Mouse (Mus musculus) bone marrow, adult 2 months (tissue): ENCODE data around the gene Ing1. TPM values are rescaled to one million over a fixed set of nuclear protein-coding genes. Genes with fewer than 3 reads are reported as not detected.

Experiments
- H3K27ac ChIP-seq: fragments of 200-500 bp; 2 replicates; pipeline ENCODE4 v1.5.1; 2012; ENCODE audit warnings: low read depth, mild to moderate bottlenecking, control low read depth, inconsistent platforms, low read length; ENCODE audit not compliant: control insufficient read depth, poor library complexity, insufficient read depth
- H3K4me1 ChIP-seq: fragments of 200-500 bp; 2 replicates; pipeline ENCODE4 v1.6.1; 2011; ENCODE audit warnings: low read length; ENCODE audit not compliant: control insufficient read depth, insufficient read depth
- H3K4me3 ChIP-seq: fragments of 200-500 bp; replicated peaks from 2 replicates; pipeline ENCODE3; 2011; ENCODE audit warnings: mild to moderate bottlenecking, low read depth, low read length, control low read depth; ENCODE audit not compliant: control insufficient read depth
- CTCF ChIP-seq: fragments of 200-500 bp; IDR thresholded peaks from 2 replicates; pipeline ENCODE4 v1.5.1; 2011; ENCODE audit warnings: low read length, control low read depth; ENCODE audit not compliant: control insufficient read depth, insufficient read depth
- POLR2A ChIP-seq: fragments of 200-500 bp; IDR thresholded peaks from 2 replicates; pipeline ENCODE4 v1.6.1; 2011; ENCODE audit warnings: low read depth, mild to moderate bottlenecking, control low read depth, low read length, borderline replicate concordance; ENCODE audit not compliant: control insufficient read depth
- WGBS: fragments of 180-500 bp; shearing (Covaris S2); methylation state at CpG from one replicate; pipeline ENCODE4 v1.1.7; 2018; 5-methylcytosine and 5-hydroxymethylcytosine counted together
- polyA plus RNA-seq: library from polyadenylated mRNA; stranded (reverse); fragments of >200 nt; gene quantifications from 2 replicates; pipeline ENCODE4 v1.2.4, GENCODE M21; 2011; ENCODE audit warnings: low replicate concordance; ENCODE audit not compliant: missing spikeins, insufficient read depth, insufficient read length

Ing1 gene
- polyA plus RNA-seq, 1 experiment: 44.7 TPM

GRCm38 (mm10) chr8:11569260-11570097, 14.1 kb downstream of the Ing1 start:
- Histone ChIP-seq H3K27ac (no peak overlapping the region), H3K4me1 (no peaks in the 10 kb centered on the region), H3K4me3 (no peak overlapping the region)
- TF ChIP-seq POLR2A (no peak), CTCF (no peak)
- WGBS: 74% methylated on average over 22 of the region's 22 CpGs

- peaks cover 5% of the 10 kb centered on the region for H3K4me1 ChIP-seq
- 88% methylated on average over 4 of the region's 4 CpGs for WGBS
- no peak overlapping the region for H3K27ac ChIP-seq
- TF ChIP-seq POLR2A: no peak
- H3K4me3 ChIP-seq: no peak overlapping the region
Observed at GRCm38 (mm10) chr8:11570742-11571141, 15.4 kb downstream of the Ing1 start.

GRCm38 (mm10) chr8:11571950-11572349, 16.6 kb downstream of the Ing1 start:
- Histone ChIP-seq H3K27ac (no peak overlapping the region), H3K4me1 (peaks cover 5% of the 10 kb centered on the region), H3K4me3 (no peak overlapping the region)
- TF ChIP-seq CTCF: no peak
- no peak for TF ChIP-seq POLR2A
- WGBS: 89% methylated on average over 10 of the region's 10 CpGs

GRCm38 (mm10) chr8:11572428-11572827, 17.1 kb downstream of the Ing1 start:
- TF ChIP-seq CTCF (no peak), POLR2A (no peak)
- Histone ChIP-seq H3K4me3 (no peak overlapping the region), H3K27ac (no peak overlapping the region), H3K4me1 (peaks cover 5% of the 10 kb centered on the region)
- WGBS: 75% methylated on average over 6 of the region's 6 CpGs

- 18% methylated on average over 9 of the region's 9 CpGs for WGBS
- no peak for TF ChIP-seq POLR2A
- TF ChIP-seq CTCF: no peak
Observed at GRCm38 (mm10) chr8:11574911-11575603, 19.7 kb downstream of the Ing1 start.

GRCm38 (mm10) chr8:11575604-11576384, 20.4 kb downstream of the Ing1 start:
- TF ChIP-seq POLR2A (no peak), CTCF (no peak)
- H3K4me1 ChIP-seq: peaks cover 5% of the 10 kb centered on the region
- WGBS: 34% methylated on average over 16 of the region's 16 CpGs
- H3K27ac ChIP-seq: no peak overlapping the region
- no peak overlapping the region for H3K4me3 ChIP-seq

More at GRCm38 (mm10) chr8:11574911-11575603, 19.7 kb downstream of the Ing1 start:
- H3K27ac ChIP-seq: peak overlapping the region; percentile 25; the same call in 1 of the 2 replicates
- H3K4me3 ChIP-seq: no peak overlapping the region
- H3K4me1 ChIP-seq: peaks cover 5% of the 10 kb centered on the region

GRCm38 (mm10) chr8:11585513-11586373, 30.4 kb downstream of the Ing1 start:
- 16% methylated on average over 21 of the region's 21 CpGs for WGBS
- H3K27ac ChIP-seq: no peak overlapping the region
- TF ChIP-seq POLR2A (no peak), CTCF (no peak)
- no peaks in the 10 kb centered on the region for H3K4me1 ChIP-seq
- H3K4me3 ChIP-seq: no peak overlapping the region

GRCm38 (mm10) chr8:11586374-11586745, 31.0 kb downstream of the Ing1 start:
- Histone ChIP-seq H3K4me3 (no peak overlapping the region), H3K27ac (no peak overlapping the region), H3K4me1 (no peaks in the 10 kb centered on the region)
- TF ChIP-seq CTCF (no peak), POLR2A (no peak)
- 36% methylated on average over 2 of the region's 2 CpGs for WGBS
